Mouse (Mus musculus) liver, embryonic 12.5 days (tissue): ENCODE results near the gene Strap. TPM values are rescaled to one million over a fixed set of nuclear protein-coding genes. Genes with fewer than 3 reads are reported as not detected.

ENCODE experiments used
- ATAC-seq: fragments of 200-750 bp; cut with Nextera tagmentation; 2 replicates; pipeline ENCODE4 v1.8.0; 2017; ENCODE audit warnings: moderate number of reproducible peaks, mild to moderate bottlenecking, moderate library complexity
- H3K27ac ChIP-seq: fragments of 300-500 bp; sonication (generic); 2 replicates; pipeline ENCODE4 v1.5.1; 2016; ENCODE audit warnings: mild to moderate bottlenecking
- H3K27me3 ChIP-seq: fragments of 300-500 bp; sonication (generic); replicated peaks from 2 replicates; pipeline ENCODE4 v1.6.1; 2016; ENCODE audit warnings: mild to moderate bottlenecking, moderate library complexity
- H3K36me3 ChIP-seq: fragments of 300-500 bp; sonication (generic); 2 replicates; pipeline ENCODE4 v1.6.1; 2016; ENCODE audit warnings: mild to moderate bottlenecking, moderate library complexity
- H3K4me1 ChIP-seq: fragments of 300-500 bp; sonication (generic); 2 replicates; pipeline ENCODE4 v1.6.1; 2016
- H3K4me2 ChIP-seq: fragments of 300-500 bp; sonication (generic); 2 replicates; pipeline ENCODE4 v1.6.1; 2016; ENCODE audit warnings: mild to moderate bottlenecking, moderate library complexity
- H3K4me3 ChIP-seq: fragments of 300-500 bp; sonication (generic); 2 replicates; pipeline ENCODE4 v1.5.1; 2016; ENCODE audit warnings: mild to moderate bottlenecking, moderate library complexity
- H3K9ac ChIP-seq: fragments of 300-500 bp; sonication (generic); 2 replicates; pipeline ENCODE4 v1.6.1; 2016; ENCODE audit warnings: mild to moderate bottlenecking, moderate library complexity
- H3K9me3 ChIP-seq: fragments of 300-500 bp; sonication (generic); replicated peaks from 2 replicates; pipeline ENCODE4 v1.6.1; 2016; ENCODE audit warnings: mild to moderate bottlenecking, moderate library complexity
- WGBS: fragments of 180-500 bp; shearing (Covaris S2); methylation state at CpG from one replicate; pipeline ENCODE4 v1.1.7; 2016; ENCODE audit not compliant: insufficient replicate concordance; 5-methylcytosine and 5-hydroxymethylcytosine counted together
- polyA plus RNA-seq: library from polyadenylated mRNA; unstranded; fragments of >200 nt; fragmentation: Nextera tagmentation; extraction: Ambion mirVana; gene quantifications from 2 replicates; pipeline ENCODE4 v1.2.1, GENCODE M21; 2016

Strap gene
- polyA plus RNA-seq, 1 experiment from 2014 or later = 130 TPM

DNA sequence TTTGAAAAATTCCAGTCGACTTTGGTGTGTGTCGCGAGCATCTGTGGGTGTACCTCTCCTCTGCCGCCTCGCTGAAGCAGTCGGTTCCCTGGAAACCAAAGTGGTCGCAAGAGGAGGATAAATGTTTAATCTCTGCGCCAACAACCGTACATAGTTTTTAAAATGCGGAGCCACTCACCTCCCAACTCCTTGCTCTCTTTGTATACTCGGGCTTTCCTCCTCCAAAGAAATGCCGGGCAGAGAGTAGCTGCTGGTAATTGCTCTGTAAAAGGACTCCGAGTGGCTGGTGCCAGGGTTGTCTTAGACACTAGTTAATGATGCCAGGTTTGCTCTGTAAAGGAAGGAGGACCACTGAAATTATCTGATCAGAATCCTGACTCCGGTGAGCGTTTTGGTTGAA, 26.1 kb downstream of the Strap start:
- H3K27me3 ChIP-seq = no peaks in the 10 kb centered on the region
- no peaks in the 10 kb centered on the region for H3K9me3 ChIP-seq
- H3K27ac ChIP-seq = no peak overlapping the region
- 89% methylated on average over 15 of the region's 15 CpGs for WGBS
- no peak overlapping the region for H3K9ac ChIP-seq
- no peak overlapping the region for H3K4me2 ChIP-seq
- no peak overlapping the region for H3K4me3 ChIP-seq
- ATAC-seq = no peak
- H3K4me1 ChIP-seq = 0 out of 2 replicates have a peak, but pooled peaks cover 7% of the 10 kb centered on the region
- no peaks in the 10 kb centered on the region for H3K36me3 ChIP-seq

DNA sequence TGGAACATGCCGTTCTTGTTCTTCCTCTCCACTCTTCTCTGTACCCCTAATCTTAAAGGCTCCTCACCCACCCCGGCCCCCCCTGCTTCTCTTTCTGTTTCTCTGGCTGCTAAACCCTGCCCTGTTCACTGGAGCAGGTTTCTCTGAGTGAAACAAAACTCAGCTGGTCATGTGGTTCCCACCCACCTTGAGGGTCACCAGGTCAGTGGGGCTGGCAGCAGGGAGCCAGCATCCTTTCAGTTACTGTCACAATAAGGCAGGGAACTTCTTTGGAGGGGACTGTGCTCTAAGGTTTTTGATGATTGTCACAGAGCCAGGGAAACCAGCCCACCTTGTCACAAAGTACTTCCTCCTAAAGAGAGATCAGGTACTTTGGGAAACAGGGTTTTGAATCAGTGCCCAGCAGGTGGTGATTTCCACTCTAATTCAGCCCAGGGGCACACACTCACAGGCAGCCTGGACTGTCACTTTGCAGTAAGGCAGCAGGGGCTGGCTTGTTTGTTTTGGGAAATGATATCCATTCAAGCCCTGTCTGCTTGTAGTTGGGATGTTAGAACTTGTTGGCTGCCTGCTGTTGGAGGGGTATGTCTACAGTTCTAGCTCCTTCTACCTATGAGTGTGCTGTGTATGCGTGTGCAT, 29.8 kb downstream of the Strap start:
- WGBS = 89% methylated on average over 3 of the region's 3 CpGs
- 0 out of 2 replicates have a peak, but pooled peaks cover 5% of the 10 kb centered on the region for H3K4me1 ChIP-seq
- no peak overlapping the region for H3K9ac ChIP-seq
- no peaks in the 10 kb centered on the region for H3K36me3 ChIP-seq
- H3K27me3 ChIP-seq = no peaks in the 10 kb centered on the region
- no peaks in the 10 kb centered on the region for H3K9me3 ChIP-seq
- no peak for ATAC-seq
- no peak overlapping the region for H3K4me3 ChIP-seq
- no peak overlapping the region for H3K27ac ChIP-seq
- H3K4me2 ChIP-seq = no peak overlapping the region

DNA sequence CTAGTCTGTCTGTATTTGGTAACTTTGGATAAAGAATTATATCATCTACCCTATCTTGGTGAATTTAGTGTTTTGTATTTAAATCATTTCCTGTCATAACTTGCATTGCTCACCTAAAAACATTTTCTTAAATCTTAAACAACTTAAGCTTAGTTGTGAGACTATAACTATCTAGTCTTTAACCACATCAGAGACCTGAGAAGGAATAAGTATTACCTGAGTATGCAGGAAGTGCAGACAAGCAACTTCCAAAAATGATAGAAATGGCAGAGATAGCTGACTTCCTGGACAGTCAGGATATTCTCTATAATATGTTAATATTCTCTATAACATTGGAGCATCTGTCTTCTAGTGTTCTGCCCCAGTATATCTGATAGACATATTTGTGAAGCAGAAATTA, 31.3 kb downstream of the Strap start:
- Histone ChIP-seq H3K9ac (no peak overlapping the region), H3K4me2 (no peak overlapping the region), H3K36me3 (no peaks in the 10 kb centered on the region), H3K27ac (no peak overlapping the region), H3K4me1 (0 out of 2 replicates have a peak, but pooled peaks cover 3% of the 10 kb centered on the region), H3K27me3 (no peaks in the 10 kb centered on the region), H3K4me3 (no peak overlapping the region), H3K9me3 (no peaks in the 10 kb centered on the region)
- ATAC-seq = no peak

DNA sequence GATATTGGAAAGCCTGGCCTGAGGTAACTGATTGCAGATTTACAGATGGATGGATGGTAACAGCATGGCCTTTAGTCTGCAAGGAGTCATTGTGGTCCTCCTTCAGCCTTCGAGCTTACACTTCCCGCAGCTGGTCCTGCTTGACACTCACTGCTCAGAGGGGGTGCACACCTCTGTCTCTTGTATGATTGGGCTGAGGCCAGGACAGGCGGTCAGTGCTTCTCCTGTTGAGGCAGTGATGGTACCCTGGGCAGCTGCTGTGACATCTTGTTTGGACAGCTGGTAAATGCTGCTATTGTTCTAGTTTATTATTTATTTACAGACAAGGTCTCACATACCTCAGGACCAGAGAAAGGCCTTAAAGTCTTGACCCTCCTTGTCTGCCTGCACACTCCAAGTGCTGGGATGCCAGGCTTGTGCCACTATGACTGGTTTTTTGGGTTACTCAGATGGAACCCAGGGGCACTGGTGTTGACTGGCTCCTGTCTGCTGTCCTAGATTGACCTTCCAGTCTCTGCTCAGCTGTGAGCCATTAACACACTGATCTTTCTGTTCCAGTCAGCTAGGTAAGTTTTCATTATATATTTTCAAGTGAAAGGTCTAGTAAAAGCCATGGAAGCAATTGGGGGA, 36.9 kb downstream of the Strap start:
- Histone ChIP-seq H3K4me2 (no peak overlapping the region), H3K4me1 (no peaks in the 10 kb centered on the region), H3K27me3 (no peaks in the 10 kb centered on the region), H3K4me3 (no peak overlapping the region), H3K36me3 (no peaks in the 10 kb centered on the region), H3K9ac (no peak overlapping the region), H3K27ac (no peak overlapping the region), H3K9me3 (no peaks in the 10 kb centered on the region)
- WGBS = 73% methylated on average over 3 of the region's 3 CpGs
- ATAC-seq = no peak

DNA sequence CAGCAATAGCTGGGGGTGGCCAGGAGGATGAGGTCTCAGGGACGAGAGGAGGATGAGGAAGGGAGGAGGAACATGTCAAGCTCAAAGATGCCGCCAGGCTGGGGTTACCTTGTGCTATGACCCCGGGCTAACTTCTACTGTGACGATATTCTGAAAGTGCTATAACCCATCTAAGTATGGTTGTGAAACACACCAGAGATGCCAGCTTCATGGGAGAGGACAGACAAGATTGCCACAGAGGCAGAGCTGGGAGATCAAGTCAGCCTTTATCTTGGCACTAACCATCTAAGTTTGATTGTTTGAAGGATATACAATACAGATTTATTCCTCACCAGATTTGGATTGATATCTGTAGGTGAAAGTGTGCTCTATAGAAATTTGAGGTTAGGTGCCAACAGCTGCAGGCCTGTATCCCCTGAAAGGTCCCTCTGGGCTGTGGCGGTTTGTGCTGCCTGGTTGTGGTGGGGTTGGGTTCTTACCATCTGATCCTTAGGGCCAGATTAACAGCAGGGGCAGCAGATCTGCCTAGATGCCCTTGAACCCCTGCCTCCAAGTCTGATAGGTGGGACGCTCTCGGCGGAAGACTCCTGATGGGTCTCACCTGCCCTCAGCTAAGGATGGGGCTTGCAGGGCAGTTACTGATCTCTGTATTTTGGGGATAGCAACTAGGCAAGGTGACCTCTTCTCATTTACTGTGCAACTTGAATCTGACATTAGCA, 38.2 kb downstream of the Strap start:
- H3K27me3 ChIP-seq = no peaks in the 10 kb centered on the region
- ATAC-seq = no peak
- no peaks in the 10 kb centered on the region for H3K4me1 ChIP-seq
- no peak overlapping the region for H3K4me3 ChIP-seq
- H3K27ac ChIP-seq = no peak overlapping the region
- H3K36me3 ChIP-seq = no peaks in the 10 kb centered on the region; the same call in 1 of the 2 replicates
- WGBS = 80% methylated on average over 8 of the region's 8 CpGs
- no peak overlapping the region for H3K4me2 ChIP-seq
- H3K9me3 ChIP-seq = no peaks in the 10 kb centered on the region
- H3K9ac ChIP-seq = no peak overlapping the region

DNA sequence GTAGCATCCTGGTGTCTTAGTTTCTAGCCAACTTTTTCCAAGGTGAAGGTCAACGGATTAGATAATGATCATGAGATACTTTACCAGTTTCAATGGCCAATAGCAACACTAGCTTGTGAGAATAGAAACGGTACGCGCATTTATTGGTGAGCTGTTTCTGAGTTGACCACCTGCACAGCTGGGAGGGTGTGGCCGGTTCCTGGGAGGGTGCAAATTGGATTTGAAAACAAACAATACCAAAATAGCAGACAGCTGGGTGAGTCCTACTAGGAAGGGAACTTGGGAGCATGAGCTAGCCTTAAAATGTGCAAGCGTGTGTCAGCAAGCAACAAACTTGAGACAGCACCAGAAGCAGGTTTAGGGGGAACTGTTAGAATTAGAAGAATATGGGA, 38.8 kb downstream of the Strap start:
- Histone ChIP-seq H3K4me1 (no peaks in the 10 kb centered on the region), H3K9ac (no peak overlapping the region), H3K36me3 (no peaks in the 10 kb centered on the region; the same call in 1 of the 2 replicates), H3K9me3 (no peaks in the 10 kb centered on the region), H3K27ac (no peak overlapping the region), H3K4me3 (no peak overlapping the region), H3K4me2 (no peak overlapping the region), H3K27me3 (no peaks in the 10 kb centered on the region)
- 83% methylated on average over 6 of the region's 6 CpGs for WGBS
- no peak for ATAC-seq

DNA sequence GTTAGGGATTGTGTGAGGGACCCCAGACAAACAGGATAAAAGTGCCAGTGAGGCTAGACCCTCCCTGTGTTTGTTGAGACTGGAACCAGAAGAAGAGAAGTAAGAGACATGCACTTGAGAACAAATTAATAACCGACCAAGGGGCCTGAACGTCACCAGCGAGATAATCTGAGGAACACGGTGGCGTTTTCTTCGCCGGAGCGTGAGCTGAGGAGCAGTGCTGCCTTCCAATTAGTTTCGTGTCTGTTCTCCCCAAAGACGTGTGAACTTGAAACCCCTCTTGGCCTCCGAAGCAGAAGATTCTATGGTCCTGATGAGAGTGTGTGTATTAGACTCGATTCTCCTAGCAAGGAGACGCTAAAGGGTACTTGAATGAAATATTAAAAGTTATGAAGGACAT, 39.3 kb downstream of the Strap start:
- no peak for ATAC-seq
- H3K27me3 ChIP-seq = no peaks in the 10 kb centered on the region

DNA sequence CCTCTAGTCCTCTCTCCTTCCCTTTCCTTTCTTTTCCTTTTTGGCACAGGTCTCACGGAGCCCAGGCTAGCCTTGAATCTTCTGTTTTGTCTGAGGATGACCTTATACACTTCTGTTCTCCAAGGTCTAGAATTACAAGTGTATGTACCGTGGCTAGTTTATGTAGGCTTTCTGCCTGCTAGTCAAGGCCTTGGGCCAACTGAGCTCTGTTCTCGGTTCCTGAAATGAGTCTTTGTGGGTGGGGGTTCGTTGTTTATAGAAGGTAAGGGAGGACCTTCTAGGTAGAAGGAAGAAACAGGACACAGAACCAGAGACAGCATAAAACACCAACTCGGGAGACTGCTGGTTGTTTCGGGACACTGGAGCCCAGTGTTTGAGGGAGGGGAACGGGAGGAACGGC, 40.3 kb downstream of the Strap start:
- no peak overlapping the region for H3K4me2 ChIP-seq
- H3K4me1 ChIP-seq = no peaks in the 10 kb centered on the region
- no peaks in the 10 kb centered on the region for H3K9me3 ChIP-seq
- H3K27ac ChIP-seq = no peak overlapping the region
- H3K9ac ChIP-seq = no peak overlapping the region
- WGBS = 83% methylated on average over 8 of the region's 8 CpGs
- ATAC-seq = no peak
- no peaks in the 10 kb centered on the region for H3K27me3 ChIP-seq
- H3K4me3 ChIP-seq = no peak overlapping the region
- peaks cover 7% of the 10 kb centered on the region for H3K36me3 ChIP-seq

More for the DNA sequence above, 39.3 kb downstream of the Strap start:
- H3K4me1 ChIP-seq = no peaks in the 10 kb centered on the region
- no peak overlapping the region for H3K4me2 ChIP-seq
- H3K4me3 ChIP-seq = no peak overlapping the region
- no peak overlapping the region for H3K9ac ChIP-seq
- H3K36me3 ChIP-seq = peaks cover 1% of the 10 kb centered on the region
- H3K27ac ChIP-seq = no peak overlapping the region
- WGBS = 80% methylated on average over 13 of the region's 13 CpGs
- no peaks in the 10 kb centered on the region for H3K9me3 ChIP-seq

DNA sequence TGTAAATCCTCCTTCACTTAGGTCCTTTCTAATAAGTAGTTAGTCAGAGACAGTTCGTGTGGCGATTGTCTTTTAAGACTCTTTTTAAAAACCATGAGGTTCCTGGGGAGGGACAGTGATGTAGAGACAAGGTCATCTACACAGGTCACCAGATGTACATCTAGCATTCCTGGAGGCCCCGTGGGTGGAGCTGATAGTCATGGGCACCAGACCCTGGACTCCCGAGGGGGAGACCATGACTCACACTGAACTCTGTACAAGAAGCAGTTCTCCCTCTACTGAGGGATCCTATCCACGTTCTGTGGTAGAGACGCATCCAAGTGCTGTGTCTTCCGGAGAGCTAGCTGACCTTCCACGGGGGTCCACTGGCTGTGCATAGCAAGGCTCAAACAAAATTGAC, 42.1 kb downstream of the Strap start:
- no peak overlapping the region for H3K4me3 ChIP-seq
- H3K4me2 ChIP-seq = no peak overlapping the region
- H3K9me3 ChIP-seq = no peaks in the 10 kb centered on the region
- ATAC-seq = no peak
- 80% methylated on average over 8 of the region's 8 CpGs for WGBS
- H3K9ac ChIP-seq = no peak overlapping the region
- no peak overlapping the region for H3K27ac ChIP-seq
- peaks cover 12% of the 10 kb centered on the region for H3K36me3 ChIP-seq
- H3K4me1 ChIP-seq = no peaks in the 10 kb centered on the region
- H3K27me3 ChIP-seq = no peaks in the 10 kb centered on the region

DNA sequence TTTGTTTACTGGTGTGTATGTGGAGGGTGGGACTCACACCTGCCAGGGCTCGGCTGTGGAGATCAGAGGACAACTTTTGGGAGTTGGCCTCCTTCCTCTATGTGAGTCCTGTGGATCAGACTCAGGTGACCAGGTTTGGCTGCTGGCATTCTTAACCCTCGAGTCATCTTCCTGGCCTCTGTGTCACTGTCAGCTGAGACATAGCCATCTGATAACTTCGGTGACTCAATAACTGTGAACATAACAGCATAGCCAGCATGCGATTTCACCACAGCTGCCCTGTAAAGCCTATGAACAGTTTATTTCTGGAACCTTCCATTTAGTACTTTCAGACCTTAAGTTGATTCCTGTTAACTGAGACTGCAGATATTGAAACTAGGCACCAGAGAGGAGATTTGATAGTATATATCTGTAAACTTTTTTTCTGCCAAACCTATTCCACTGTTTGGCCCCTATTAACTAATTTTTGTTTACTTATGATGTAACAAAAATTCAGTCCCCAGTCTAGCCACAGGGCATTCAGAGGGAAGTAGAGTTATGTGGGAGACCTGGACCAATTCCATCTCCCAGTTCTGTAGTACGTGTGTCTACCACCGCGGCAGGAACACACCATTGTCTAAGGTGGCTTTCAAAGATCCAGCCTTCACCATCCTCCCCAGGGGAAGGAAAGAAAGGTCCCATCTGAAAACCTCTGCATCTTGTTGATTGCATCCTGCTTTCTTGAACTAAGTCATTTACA, 49.2 kb downstream of the Strap start:
- Histone ChIP-seq H3K36me3 (peaks cover 36% of the 10 kb centered on the region), H3K4me3 (no peak overlapping the region), H3K4me1 (no peaks in the 10 kb centered on the region), H3K27me3 (no peaks in the 10 kb centered on the region), H3K9ac (no peak overlapping the region), H3K4me2 (no peak overlapping the region), H3K27ac (no peak overlapping the region), H3K9me3 (no peaks in the 10 kb centered on the region)
- ATAC-seq = no peak
- WGBS = 78% methylated on average over 7 of the region's 7 CpGs

DNA sequence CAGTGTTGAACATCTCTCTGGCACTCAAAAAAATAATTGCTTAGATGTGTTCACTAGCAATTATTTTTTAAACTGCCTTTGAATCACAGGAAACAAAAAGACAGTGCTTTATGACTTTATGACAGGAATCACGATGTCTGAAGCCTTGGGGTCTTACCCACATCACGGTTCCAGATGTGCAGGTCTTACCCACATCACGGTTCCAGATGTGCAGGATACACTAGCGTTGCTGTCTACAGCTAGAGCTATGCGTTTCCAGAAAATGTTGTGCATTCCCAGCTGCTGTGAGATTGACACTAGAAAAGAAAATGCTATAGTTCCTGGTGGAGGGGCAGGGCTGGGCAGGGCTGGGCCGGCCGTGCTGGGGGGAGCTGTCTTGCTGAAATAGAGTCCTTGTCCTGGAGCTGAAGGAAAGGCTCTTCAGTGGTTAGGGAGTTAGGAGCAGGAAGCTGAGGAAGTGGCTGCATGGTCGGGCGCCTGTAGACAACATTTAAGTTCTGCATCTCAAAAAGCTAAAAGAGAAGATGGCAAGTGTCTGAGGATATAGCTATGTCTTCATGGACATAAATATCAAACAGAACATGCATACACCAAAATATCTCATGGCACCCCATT, 54.2 kb downstream of the Strap start:
- ATAC-seq = no peak
- no peaks in the 10 kb centered on the region for H3K4me1 ChIP-seq
- no peaks in the 10 kb centered on the region for H3K27me3 ChIP-seq
- no peak overlapping the region for H3K4me2 ChIP-seq
- H3K9ac ChIP-seq = no peak overlapping the region
- 63% methylated on average over 9 of the region's 9 CpGs for WGBS
- H3K4me3 ChIP-seq = no peak overlapping the region
- peaks cover 28% of the 10 kb centered on the region for H3K36me3 ChIP-seq
- H3K27ac ChIP-seq = no peak overlapping the region
- no peaks in the 10 kb centered on the region for H3K9me3 ChIP-seq
